Mouse (Mus musculus): ENCODE measurements around the gene Fbxl19. TPM values are rescaled to one million over a fixed set of nuclear protein-coding genes. Genes with fewer than 3 reads are reported as not detected.
A peak's percentile ranks its signal among the peaks of the same experiment; 100 is the strongest.

The Fbxl19 gene
- total and polyA plus RNA-seq, 3 experiments, result 22.4 to 31.7 (median 28.2) TPM

- TF ChIP-seq MAZ (IDR thresholded peaks at IDR 0.05; ENCODE audit: low read depth, low read length), result no peak
- TF ChIP-seq CTCF (conservative IDR thresholded peaks at IDR 0.05 in 1 of 2, IDR thresholded peaks at IDR 0.05 in 1 of 2; ENCODE audit: low read depth in 2 of 2, low read length in 2 of 2), result no peak
- no peak for TF ChIP-seq EP300 (IDR thresholded peaks at IDR 0.05; ENCODE audit: low read length)
- no peak for TF ChIP-seq USF2 (conservative IDR thresholded peaks at IDR 0.05; ENCODE audit: low read depth, low read length)
- TF ChIP-seq CHD2 (IDR thresholded peaks at IDR 0.05; ENCODE audit: low read length), result peak; percentile 24; the same call in 1 of the 2 replicates
- no peak for TF ChIP-seq PAX5 (IDR thresholded peaks at IDR 0.05; ENCODE audit: low read length)
- dilution Hi-C loops (cut with MboI; ENCODE audit: extremely low pct_ligation_motif_present, extremely low pct_unique_long_range_greater_than_20kb, low sequenced_read_pairs), result no loop called here
Observed at GRCm38 (mm10) chr7:127768997-127769593, 24.8 kb downstream of the Fbxl19 start.

GRCm38 (mm10) chr7:127769651-127770038, 25.3 kb downstream of the Fbxl19 start, which contains the start of gene Orai3:
Orai3 (plus strand) TSS chr7:127769815.
- DNase-seq (ENCODE audit: extremely low read depth), result peak; percentile 88
- Histone ChIP-seq H3K4me2 (ENCODE audit: insufficient read depth, low read depth, poor library complexity, severe bottlenecking) (peak within 1 kb of the TSS; percentile 72), H3K4me3 (replicated peaks in 1 of 3; ENCODE audit: low read depth in 2 of 3, low read length in 2 of 3, poor library complexity in 1 of 3) (peak within 1 kb of the TSS; percentile 77 to 87 (median 78)), H3K27me3 (replicated peaks) (no peaks in the 10 kb centered on the region), H3K9me3 (replicated peaks; ENCODE audit: low read length) (no peaks in the 10 kb centered on the region), H3K9ac (ENCODE audit: insufficient read depth, low read depth) (peak within 1 kb of the TSS; percentile 72), H3K4me1 (ENCODE audit: control insufficient read depth in 1 of 2, insufficient read depth in 2 of 2) (peaks cover 5 to 60% of the 10 kb centered on the region in 2 experiments), H3K36me3 (replicated peaks in 1 of 2; ENCODE audit: control insufficient read depth in 1 of 2, insufficient read depth in 1 of 2, low read length in 1 of 2) (peaks cover 16 to 49% of the 10 kb centered on the region in 2 experiments), H3K27ac (ENCODE audit: insufficient read depth, low read depth) (peak within 1 kb of the TSS; percentile 65), H3K79me2 (replicated peaks; ENCODE audit: control insufficient read depth, extremely low read depth, insufficient read depth, poor library complexity, severe bottlenecking) (peaks cover 14% of the 10 kb centered on the region)
- in situ Hi-C loops (cut with MboI; ENCODE audit: low pct_ligation_motif_present, low pct_unique_long_range_greater_than_20kb, low sequenced_read_pairs) (loop anchor here (5.0 to 25.0 kb wide), 2 partner anchors 407 to 1052 kb away; no protein-coding TSS in a partner anchor), dilution Hi-C loops (cut with MboI; ENCODE audit: extremely low pct_ligation_motif_present, extremely low pct_unique_long_range_greater_than_20kb, low sequenced_read_pairs) (no loop called here)
- TF ChIP-seq MEF2A (IDR thresholded peaks at IDR 0.05; ENCODE audit: borderline replicate concordance, low read depth, low read length), result 0 out of 2 replicates have a peak, but pooled peaks have one; percentile 47
- no peak for TF ChIP-seq ZKSCAN1 (IDR thresholded peaks at IDR 0.05; ENCODE audit: borderline replicate concordance, low read depth, low read length)
- peak; percentile 90 for TF ChIP-seq ZMIZ1 (IDR thresholded peaks at IDR 0.05; ENCODE audit: low read depth, low read length)
- TF ChIP-seq E2F4 (IDR thresholded peaks at IDR 0.05; ENCODE audit: insufficient replicate concordance, low read depth, low read length), result no peak
- TF ChIP-seq ZNF384 (IDR thresholded peaks at IDR 0.05; ENCODE audit: low read depth, low read length), result no peak
- peak; percentile 37; the same call in 1 of the 2 replicates for TF ChIP-seq UBTF (IDR thresholded peaks at IDR 0.05; ENCODE audit: low read depth, low read length)
- peak; percentile 19; the same call in 1 of the 2 replicates for TF ChIP-seq HCFC1 (IDR thresholded peaks at IDR 0.05; ENCODE audit: low read depth, low read length)
- no peak for TF ChIP-seq RAD21 (IDR thresholded peaks at IDR 0.05; ENCODE audit: low read depth, low read length)
- peak; percentile 95 for TF ChIP-seq POLR2AphosphoS2 (IDR thresholded peaks at IDR 0.05; ENCODE audit: low read depth, low read length)
- peak; percentile 44; the same call in 1 of the 2 replicates for TF ChIP-seq EP300 (IDR thresholded peaks at IDR 0.05; ENCODE audit: low read length)
- TF ChIP-seq ELF1 (IDR thresholded peaks at IDR 0.05; ENCODE audit: low read depth, low read length), result peak; percentile 91
- TF ChIP-seq ETS1 (conservative IDR thresholded peaks at IDR 0.05; ENCODE audit: low read depth, low read length), result no peak; the same call in 1 of the 2 replicates
- TF ChIP-seq MXI1 (IDR thresholded peaks at IDR 0.05; ENCODE audit: low read depth, low read length), result peak; percentile 85
- TF ChIP-seq IRF4 (IDR thresholded peaks at IDR 0.05; ENCODE audit: low read depth, low read length), result peak; percentile 83
- TF ChIP-seq MAX (IDR thresholded peaks at IDR 0.05; ENCODE audit: low read length), result peak; percentile 81
- peak; percentile 92 for TF ChIP-seq TCF12 (IDR thresholded peaks at IDR 0.05; ENCODE audit: low read depth, low read length)
- no peak for TF ChIP-seq GABPA (IDR thresholded peaks at IDR 0.05; ENCODE audit: insufficient replicate concordance, low read depth, low read length)
- no peak; the same call in 1 of the 2 replicates for TF ChIP-seq NRF1 (IDR thresholded peaks at IDR 0.05; ENCODE audit: low read depth, low read length)
- TF ChIP-seq PAX5 (IDR thresholded peaks at IDR 0.05; ENCODE audit: low read length), result no peak
- peak; percentile 65; the same call in 1 of the 2 replicates for TF ChIP-seq MYC (IDR thresholded peaks at IDR 0.05; ENCODE audit: low read depth, low read length)
- TF ChIP-seq CHD1 (IDR thresholded peaks at IDR 0.05; ENCODE audit: low read depth, low read length), result no peak
- TF ChIP-seq NELFE (IDR thresholded peaks at IDR 0.05; ENCODE audit: low read depth, low read length), result peak; percentile 97
- TF ChIP-seq BHLHE40 (IDR thresholded peaks at IDR 0.05; ENCODE audit: low read depth, low read length), result peak; percentile 17; the same call in 1 of the 2 replicates
- TF ChIP-seq SIN3A (IDR thresholded peaks at IDR 0.05; ENCODE audit: low read length), result peak; percentile 72
- TF ChIP-seq CHD2 (IDR thresholded peaks at IDR 0.05; ENCODE audit: low read length), result no peak
- TF ChIP-seq SMC3 (IDR thresholded peaks at IDR 0.05; ENCODE audit: low read depth, low read length), result no peak
- TF ChIP-seq JUN (IDR thresholded peaks at IDR 0.05; ENCODE audit: insufficient read depth, low read depth, low read length), result no peak
- TF ChIP-seq TBP (conservative IDR thresholded peaks at IDR 0.05; ENCODE audit: low read depth, low read length), result peak; percentile 79

More at GRCm38 (mm10) chr7:127768997-127769593, 24.8 kb downstream of the Fbxl19 start:
- in situ Hi-C loops (cut with MboI; ENCODE audit: low pct_ligation_motif_present, low pct_unique_long_range_greater_than_20kb, low sequenced_read_pairs), result loop anchor here (25.0 kb wide), 1 partner anchor 407 kb away; no protein-coding TSS in a partner anchor
- peak; percentile 65 for DNase-seq (ENCODE audit: extremely low read depth)
- Histone ChIP-seq H3K27me3 (replicated peaks) (no peaks in the 10 kb centered on the region), H3K4me3 (replicated peaks in 1 of 3; ENCODE audit: low read depth in 2 of 3, low read length in 2 of 3, poor library complexity in 1 of 3) (peak overlapping the region; percentile 77 to 87 (median 78)), H3K9ac (ENCODE audit: insufficient read depth, low read depth) (peak overlapping the region; percentile 9; the same call in 1 of the 2 replicates), H3K9me3 (replicated peaks; ENCODE audit: low read length) (no peaks in the 10 kb centered on the region), H3K27ac (ENCODE audit: insufficient read depth, low read depth) (peak overlapping the region; percentile 63; the same call in 1 of the 2 replicates), H3K36me3 (replicated peaks in 1 of 2; ENCODE audit: control insufficient read depth in 1 of 2, insufficient read depth in 1 of 2, low read length in 1 of 2) (peaks cover 18 to 47% of the 10 kb centered on the region in 2 experiments), H3K4me1 (ENCODE audit: control insufficient read depth in 1 of 2, insufficient read depth in 2 of 2) (peaks cover 5 to 60% of the 10 kb centered on the region in 2 experiments), H3K79me2 (replicated peaks; ENCODE audit: control insufficient read depth, extremely low read depth, insufficient read depth, poor library complexity, severe bottlenecking) (peaks cover 14% of the 10 kb centered on the region), H3K4me2 (ENCODE audit: insufficient read depth, low read depth, poor library complexity, severe bottlenecking) (peak overlapping the region; percentile 39)

Measured in CH12.LX (cell line).